Comparison of ENCODE assay signal across 8 mouse cellular contexts in the genomic region with DNA sequence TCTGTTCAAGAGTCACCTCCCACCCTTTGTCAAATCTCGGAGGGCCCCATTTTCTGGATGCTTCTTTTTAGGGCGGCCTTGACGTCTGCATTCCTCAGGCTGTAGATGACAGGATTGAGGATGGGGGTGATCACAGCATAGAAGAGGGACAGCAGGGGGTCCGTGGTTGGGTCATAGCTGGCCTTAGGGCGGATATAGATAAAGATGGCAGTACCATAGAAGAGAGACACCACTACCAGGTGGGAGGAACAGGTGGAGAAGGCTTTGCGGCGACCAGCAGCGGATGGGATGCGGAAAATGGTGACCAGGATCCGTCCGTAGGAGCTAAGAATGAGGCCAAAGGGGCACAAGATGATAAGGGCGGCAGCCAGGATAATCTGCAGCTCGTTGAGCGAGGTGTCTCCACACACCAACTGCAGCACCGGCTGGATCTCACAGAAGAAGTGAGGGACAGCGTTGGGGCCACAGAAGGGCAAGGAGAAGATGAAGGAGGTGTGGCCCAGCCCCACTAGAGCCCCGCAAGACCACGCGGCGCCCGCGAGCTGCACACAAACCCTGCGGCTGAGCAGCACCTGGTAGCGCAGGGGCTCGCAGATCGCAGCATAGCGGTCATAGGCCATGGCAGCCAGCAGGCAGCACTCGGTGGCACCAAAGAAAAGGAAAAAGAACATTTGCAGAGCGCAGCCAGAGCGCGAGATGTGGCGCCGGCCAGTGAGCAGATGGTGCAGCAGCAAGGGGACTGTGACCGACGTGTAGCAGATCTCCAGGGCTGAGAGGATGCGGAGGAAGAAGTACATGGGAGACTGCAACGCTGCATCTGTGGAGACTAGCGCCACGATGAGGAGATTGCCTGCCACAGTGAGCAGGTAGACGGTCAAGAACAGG. TPM values are rescaled to one million over a fixed set of nuclear protein-coding genes. Genes with fewer than 3 reads are reported as not detected.
A peak's percentile ranks its signal among the peaks of the same experiment; 100 is the strongest.
DNase-seq lines count a peak whose midpoint lies in the region; ATAC-seq and TF ChIP-seq lines count a peak whose summit lies in the region.

No protein-coding gene starts in this region.

- H3K4me3 ChIP-seq in heart, embryonic 12.5 days = peak overlapping the region; percentile 30
- H3K4me3 ChIP-seq in forebrain, postnatal 0 days (ENCODE audit: low read depth, low read length) = peak overlapping the region; percentile 32
- H3K4me3 ChIP-seq in midbrain, embryonic 13.5 days (replicated peaks) = peak overlapping the region; percentile 44

- no peaks in the 10 kb centered on the region for H3K36me3 ChIP-seq in heart, embryonic 12.5 days
- no peaks in the 10 kb centered on the region for H3K36me3 ChIP-seq in forebrain, postnatal 0 days (ENCODE audit: insufficient read depth)
- H3K36me3 ChIP-seq in midbrain, embryonic 13.5 days = no peaks in the 10 kb centered on the region

- no peak overlapping the region for H3K27ac ChIP-seq in heart, embryonic 12.5 days (ENCODE audit: poor library complexity, severe bottlenecking)
- no peak overlapping the region for H3K27ac ChIP-seq in forebrain, postnatal 0 days (ENCODE audit: low read depth, low read length)
- no peak overlapping the region for H3K27ac ChIP-seq in midbrain, embryonic 13.5 days

- H3K27me3 ChIP-seq in heart, embryonic 12.5 days (replicated peaks) = peaks cover 34% of the 10 kb centered on the region
- no peaks in the 10 kb centered on the region for H3K27me3 ChIP-seq in forebrain, postnatal 0 days (ENCODE audit: insufficient read depth, low read length)
- H3K27me3 ChIP-seq in midbrain, embryonic 13.5 days = peaks cover 14% of the 10 kb centered on the region; the same call in 1 of the 2 replicates

- DNase-seq in heart, adult 8-10 months (ENCODE audit: low spot score) = no peak
- DNase-seq in ZHBTc4 (ENCODE audit: low read depth, low spot score) = peak; percentile 55
- DNase-seq in forebrain, postnatal 0 days = peak; percentile 30
- no peak for DNase-seq in T-cell, adult 2 months (ENCODE audit: low spot score)
- DNase-seq in thymus, postnatal 10 days (ENCODE audit: low spot score in 2 of 2) = no peak
- DNase-seq in ovary, postnatal 10 days (ENCODE audit: low spot score) = no peak

- H3K9me3 ChIP-seq in heart, embryonic 12.5 days (replicated peaks) = no peaks in the 10 kb centered on the region
- H3K9me3 ChIP-seq in forebrain, postnatal 0 days (ENCODE audit: low read length) = no peaks in the 10 kb centered on the region
- no peaks in the 10 kb centered on the region for H3K9me3 ChIP-seq in midbrain, embryonic 13.5 days

- H3K4me2 ChIP-seq in heart, embryonic 12.5 days = peak overlapping the region; percentile 63
- H3K4me2 ChIP-seq in forebrain, postnatal 0 days (ENCODE audit: low read depth) = peak overlapping the region; percentile 42
- H3K4me2 ChIP-seq in midbrain, embryonic 13.5 days (replicated peaks) = peak overlapping the region; percentile 67

- ATAC-seq in heart, embryonic 12.5 days (ENCODE audit: insufficient number of reproducible peaks, low FRiP score) = no peak
- ATAC-seq in forebrain, postnatal 0 days = peak; percentile 81
- peak; percentile 84 for ATAC-seq in midbrain, embryonic 13.5 days

- H3K9ac ChIP-seq in heart, embryonic 12.5 days = no peak overlapping the region
- peak overlapping the region; percentile 31 for H3K9ac ChIP-seq in forebrain, postnatal 0 days
- peak overlapping the region; percentile 64 for H3K9ac ChIP-seq in midbrain, embryonic 13.5 days (replicated peaks)

- TF ChIP-seq CTCF in forebrain, postnatal 0 days (IDR thresholded peaks at IDR 0.05; ENCODE audit: low read depth) = peak; percentile 22; the same call in 1 of the 2 replicates

- H3K4me1 ChIP-seq in heart, embryonic 12.5 days (replicated peaks) = peaks cover 6% of the 10 kb centered on the region
- no peaks in the 10 kb centered on the region for H3K4me1 ChIP-seq in forebrain, postnatal 0 days (ENCODE audit: insufficient read depth)
- 0 out of 2 replicates have a peak, but pooled peaks cover 3% of the 10 kb centered on the region for H3K4me1 ChIP-seq in midbrain, embryonic 13.5 days (replicated peaks)

- WGBS in heart, embryonic 12.5 days = 14% methylated on average over 40 of the region's 40 CpGs
- 18% methylated on average over 40 of the region's 40 CpGs for WGBS in forebrain, postnatal 0 days
- WGBS in midbrain, embryonic 13.5 days = 21% methylated on average over 40 of the region's 40 CpGs

RNA-seq across cellular contexts. Expression of a gene that starts 1.8 kb away (rescaled TPM):
- polyA plus RNA-seq in heart, embryonic 12.5 days (2016; fragmentation: Nextera tagmentation; extraction: Ambion mirVana) = not detected in 2 replicates
- total RNA-seq in heart, adult 8-10 months (2022) = not detected
- total RNA-seq in forebrain, postnatal 0 days (2014; rRNA removed) = 0.05 TPM in 1 of 2 replicates, not detected in the other
- polyA plus RNA-seq in forebrain, postnatal 0 days (2015; fragmentation: Nextera tagmentation; extraction: Ambion mirVana) = not detected in 2 replicates
- not detected in 2 replicates for polyA plus RNA-seq in midbrain, embryonic 13.5 days (2015; fragmentation: Nextera tagmentation; extraction: Ambion mirVana)

RNA-seq across cellular contexts. Expression of a gene that starts 8.8 kb away (rescaled TPM):
- polyA plus RNA-seq in heart, embryonic 12.5 days (2016; fragmentation: Nextera tagmentation; extraction: Ambion mirVana) = not detected in 2 replicates
- not detected for total RNA-seq in heart, adult 8-10 months (2022)
- not detected in 2 replicates for total RNA-seq in forebrain, postnatal 0 days (2014; rRNA removed)
- polyA plus RNA-seq in forebrain, postnatal 0 days (2015; fragmentation: Nextera tagmentation; extraction: Ambion mirVana) = not detected in 2 replicates
- polyA plus RNA-seq in midbrain, embryonic 13.5 days (2015; fragmentation: Nextera tagmentation; extraction: Ambion mirVana) = not detected in 2 replicates

RNA-seq across cellular contexts. Expression of a gene that starts 10.3 kb away (rescaled TPM):
- polyA plus RNA-seq in heart, embryonic 12.5 days (2016; fragmentation: Nextera tagmentation; extraction: Ambion mirVana) = not detected in 2 replicates
- not detected for total RNA-seq in heart, adult 8-10 months (2022)
- not detected in 2 replicates for total RNA-seq in forebrain, postnatal 0 days (2014; rRNA removed)
- not detected in 2 replicates for polyA plus RNA-seq in forebrain, postnatal 0 days (2015; fragmentation: Nextera tagmentation; extraction: Ambion mirVana)
- not detected in 2 replicates for polyA plus RNA-seq in midbrain, embryonic 13.5 days (2015; fragmentation: Nextera tagmentation; extraction: Ambion mirVana)

RNA-seq across cellular contexts. Expression of a gene that starts 17.4 kb away (rescaled TPM):
- polyA plus RNA-seq in heart, embryonic 12.5 days (2016; fragmentation: Nextera tagmentation; extraction: Ambion mirVana) = not detected in 2 replicates
- total RNA-seq in heart, adult 8-10 months (2022) = not detected
- total RNA-seq in forebrain, postnatal 0 days (2014; rRNA removed) = not detected in 2 replicates
- polyA plus RNA-seq in forebrain, postnatal 0 days (2015; fragmentation: Nextera tagmentation; extraction: Ambion mirVana) = not detected in 2 replicates
- not detected in 2 replicates for polyA plus RNA-seq in midbrain, embryonic 13.5 days (2015; fragmentation: Nextera tagmentation; extraction: Ambion mirVana)

RNA-seq across cellular contexts. Expression of a gene that starts 26.0 kb away (rescaled TPM):
- polyA plus RNA-seq in heart, embryonic 12.5 days (2016; fragmentation: Nextera tagmentation; extraction: Ambion mirVana) = not detected in 2 replicates
- total RNA-seq in heart, adult 8-10 months (2022) = not detected
- not detected in 2 replicates for total RNA-seq in forebrain, postnatal 0 days (2014; rRNA removed)
- not detected in 2 replicates for polyA plus RNA-seq in forebrain, postnatal 0 days (2015; fragmentation: Nextera tagmentation; extraction: Ambion mirVana)
- polyA plus RNA-seq in midbrain, embryonic 13.5 days (2015; fragmentation: Nextera tagmentation; extraction: Ambion mirVana) = not detected in 2 replicates

Comparison
In these comparisons a context has a peak if more than half of its experiments do, and no peak if none do; other contexts are left out.
1. DNase-seq: peak in ZHBTc4 (single experiment) and forebrain, postnatal 0 days (single experiment); none in heart, adult 8-10 months (single experiment), T-cell, adult 2 months (single experiment), thymus, postnatal 10 days (0 of 2) and ovary, postnatal 10 days (single experiment).
2. Peak in every context shown above with its lines, with median percentiles within 50 percentile points of each other: H3K4me2 ChIP-seq and H3K4me3 ChIP-seq.